ENCODE assay signal across 18 mouse cellular contexts in genomic region chr12:12039217-12039616, GRCm38 (mm10).
"Had no signal": no experiment of that assay in that cellular context is flagged by ENCODE, and none has a peak within 500 bp of the region (broad histone marks: within the 10 kb centered on the region; RNA-seq: fewer than 3 reads in every experiment).

No protein-coding gene starts in this region.

- H3K9me3 ChIP-seq: liver, embryonic 15.5 days; lung, embryonic 15.5 days; megakaryocyte, embryonic 14.5 days; midbrain, embryonic 13.5 days; midbrain, embryonic 15.5 days; neural tube, embryonic 12.5 days had no signal

- H3K27ac ChIP-seq: liver, embryonic 15.5 days; lung, embryonic 15.5 days; macrophage; midbrain, embryonic 13.5 days; midbrain, embryonic 15.5 days; neural tube, embryonic 12.5 days had no signal

- H3K4me3 ChIP-seq: liver, embryonic 15.5 days; lung, embryonic 15.5 days; megakaryocyte, embryonic 14.5 days; midbrain, embryonic 13.5 days; midbrain, embryonic 15.5 days; neural tube, embryonic 12.5 days had no signal

- H3K4me1 ChIP-seq: liver, embryonic 15.5 days; lung, embryonic 15.5 days; megakaryocyte, embryonic 14.5 days; midbrain, embryonic 13.5 days; midbrain, embryonic 15.5 days; neural tube, embryonic 12.5 days had no signal

- H3K36me3 ChIP-seq: liver, embryonic 15.5 days; lung, embryonic 15.5 days; midbrain, embryonic 13.5 days; midbrain, embryonic 15.5 days; neural tube, embryonic 12.5 days had no signal

- H3K27me3 ChIP-seq: liver, embryonic 15.5 days; lung, embryonic 15.5 days; megakaryocyte, embryonic 14.5 days; midbrain, embryonic 13.5 days; midbrain, embryonic 15.5 days; neural tube, embryonic 12.5 days had no signal

- ATAC-seq: liver, postnatal 0 days; lung, postnatal 0 days; midbrain, embryonic 13.5 days; midbrain, embryonic 15.5 days had no signal

- DNase-seq: liver, postnatal 0 days; lung, adult 2 months; lung, postnatal 14 days; lung, postnatal 36 days; right cerebral cortex, postnatal 14 days; spleen, adult 18-20 months; thymus, adult 18-20 months; thymus, postnatal 14 days; thymus, postnatal 36 days had no signal

- H3K9ac ChIP-seq: liver, embryonic 15.5 days; liver, postnatal 0 days; lung, embryonic 15.5 days; midbrain, embryonic 13.5 days; midbrain, embryonic 15.5 days; neural tube, embryonic 12.5 days had no signal

- H3K4me2 ChIP-seq: liver, embryonic 15.5 days; lung, embryonic 15.5 days; midbrain, embryonic 11.5 days; midbrain, embryonic 13.5 days; midbrain, embryonic 15.5 days; neural tube, embryonic 12.5 days had no signal
